Mouse (Mus musculus) hindbrain, embryonic 10.5 days (tissue): ENCODE measurements at regions not wholly inside any gene's neighbourhood (a gene's known extent, or its start where the extent isn't known, plus 50 kb on each side); places are given as distances from the start of the nearest gene placed in this dataset.

Experiments
- DNase-seq: peaks from one replicate; pipeline ENCODE4 v3.0.0-alpha.2; 2017; ENCODE audit warnings: low spot score
- H3K27ac ChIP-seq: fragments of 300-500 bp; sonication (generic); 2 replicates; pipeline ENCODE4 v1.5.1; 2016; ENCODE audit warnings: mild to moderate bottlenecking, moderate library complexity
- H3K27me3 ChIP-seq: fragments of 300-500 bp; sonication (generic); 2 replicates; pipeline ENCODE4 v1.6.1; 2016; ENCODE audit warnings: mild to moderate bottlenecking; ENCODE audit not compliant: poor library complexity, insufficient read depth, severe bottlenecking
- H3K36me3 ChIP-seq: fragments of 300-500 bp; sonication (generic); 2 replicates; pipeline ENCODE4 v1.6.1; 2016; ENCODE audit warnings: mild to moderate bottlenecking, moderate library complexity
- H3K4me1 ChIP-seq: fragments of 300-500 bp; sonication (generic); replicated peaks from 2 replicates; pipeline ENCODE4 v1.6.1; 2016; ENCODE audit warnings: mild to moderate bottlenecking
- H3K4me3 ChIP-seq: fragments of 300-500 bp; sonication (generic); 2 replicates; pipeline ENCODE4 v1.5.1; 2016; ENCODE audit warnings: mild to moderate bottlenecking, moderate library complexity
- H3K9me3 ChIP-seq: fragments of 300-500 bp; sonication (generic); 2 replicates; pipeline ENCODE4 v1.6.1; 2016; ENCODE audit warnings: mild to moderate bottlenecking, moderate library complexity
- WGBS: fragments of 180-500 bp; shearing (Covaris S2); methylation state at CpG from one replicate; pipeline ENCODE4 v1.1.7; 2016; 5-methylcytosine and 5-hydroxymethylcytosine counted together

DNA sequence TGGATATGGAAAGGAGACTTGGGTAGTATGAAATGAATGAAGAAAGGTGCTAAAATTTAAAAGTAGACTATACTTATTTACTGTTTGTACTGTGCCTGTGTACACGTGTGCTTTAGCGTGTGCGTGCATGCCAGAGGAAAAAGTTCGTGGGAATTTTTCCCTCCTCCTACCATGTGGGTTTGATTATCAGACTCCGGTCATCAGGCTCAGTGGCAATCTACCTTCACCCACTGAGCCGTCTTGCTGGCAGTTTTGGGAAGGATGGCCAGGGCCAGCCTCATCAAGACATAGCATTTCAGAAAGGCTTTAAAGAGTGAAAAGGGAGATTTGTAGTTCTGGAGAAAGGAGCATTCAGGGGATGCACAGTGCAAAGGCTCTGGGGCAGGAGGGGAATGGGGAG lies 87.0 kb upstream of the Tpm1 start:
- no peaks in the 10 kb centered on the region for H3K27me3 ChIP-seq
- H3K9me3 ChIP-seq = no peaks in the 10 kb centered on the region
- DNase-seq = no peak
- 82% methylated on average over 6 of the region's 6 CpGs for WGBS
- no peaks in the 10 kb centered on the region for H3K36me3 ChIP-seq
- H3K4me1 ChIP-seq = peaks cover 34% of the 10 kb centered on the region
- H3K27ac ChIP-seq = peak overlapping the region; percentile 64; the same call in 1 of the 2 replicates
- no peak overlapping the region for H3K4me3 ChIP-seq

GRCm38 (mm10) chr9:67134378-67134777 lies 85.2 kb upstream of the Tpm1 start:
- Histone ChIP-seq H3K9me3 (no peaks in the 10 kb centered on the region), H3K4me1 (peaks cover 31% of the 10 kb centered on the region), H3K27ac (no peak overlapping the region), H3K36me3 (no peaks in the 10 kb centered on the region), H3K4me3 (no peak overlapping the region), H3K27me3 (no peaks in the 10 kb centered on the region)
- no peak for DNase-seq
- 73% methylated on average over 6 of the region's 6 CpGs for whole genome bisulfite sequencing

DNA sequence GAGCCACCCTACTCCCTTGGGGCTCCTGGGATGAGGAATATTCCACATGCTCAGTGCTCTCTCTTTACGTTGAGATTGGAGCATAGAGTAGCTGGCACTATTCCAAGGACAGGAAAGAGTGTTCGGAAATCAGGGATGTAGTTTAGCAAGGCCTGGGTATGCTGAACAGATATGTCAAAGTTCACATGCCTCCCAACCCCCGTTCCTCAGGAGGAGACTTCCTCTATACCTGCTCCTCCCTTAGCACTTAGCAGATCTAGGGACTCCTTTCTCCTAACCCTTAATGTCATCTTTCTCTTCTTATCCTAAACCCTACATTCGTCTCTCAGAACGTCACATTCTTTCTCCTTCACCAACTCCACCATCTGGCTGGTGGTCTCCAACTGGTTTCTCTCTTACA lies 83.2 kb upstream of the Tpm1 start:
- Histone ChIP-seq H3K4me3 (no peak overlapping the region), H3K9me3 (no peaks in the 10 kb centered on the region), H3K27ac (no peak overlapping the region), H3K27me3 (no peaks in the 10 kb centered on the region), H3K36me3 (no peaks in the 10 kb centered on the region), H3K4me1 (peaks cover 25% of the 10 kb centered on the region)
- no peak for DNase-seq
- 83% methylated on average over 5 of the region's 5 CpGs for WGBS

GRCm38 (mm10) chr9:67130730-67131440 lies 81.7 kb upstream of the Tpm1 start:
- Histone ChIP-seq H3K4me1 (peaks cover 13% of the 10 kb centered on the region; the same call in 1 of the 2 replicates), H3K27me3 (no peaks in the 10 kb centered on the region), H3K9me3 (no peaks in the 10 kb centered on the region), H3K4me3 (no peak overlapping the region), H3K36me3 (no peaks in the 10 kb centered on the region), H3K27ac (0 out of 2 replicates have a peak overlapping the region, but pooled peaks have one; percentile 12)
- no peak for DNase-seq
- WGBS = 80% methylated on average over 8 of the region's 8 CpGs

DNA sequence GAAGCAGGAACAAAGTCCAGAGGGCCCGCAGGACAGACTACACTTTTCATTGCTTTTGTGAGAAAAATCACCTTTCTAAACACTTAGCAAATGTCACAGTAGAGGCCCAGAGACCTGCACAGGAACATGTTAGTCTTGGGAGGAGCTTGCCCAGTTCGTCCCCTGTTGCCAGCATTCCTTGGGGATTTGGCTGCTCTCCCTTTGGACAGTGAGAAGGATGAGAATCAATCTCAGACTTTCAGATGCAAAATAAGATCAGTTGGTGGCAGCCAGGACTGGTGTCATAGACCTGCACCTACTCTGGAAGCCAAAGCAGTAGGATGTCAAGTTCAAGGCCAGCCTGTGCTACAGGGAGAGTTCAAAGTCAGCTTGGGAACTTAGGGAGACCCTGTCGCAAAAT lies 80.7 kb upstream of the Tpm1 start:
- no peaks in the 10 kb centered on the region for H3K27me3 ChIP-seq
- H3K36me3 ChIP-seq = no peaks in the 10 kb centered on the region
- H3K9me3 ChIP-seq = no peaks in the 10 kb centered on the region
- peaks cover 13% of the 10 kb centered on the region; the same call in 1 of the 2 replicates for H3K4me1 ChIP-seq
- H3K27ac ChIP-seq = no peak overlapping the region
- 84% methylated on average over 3 of the region's 3 CpGs for WGBS
- H3K4me3 ChIP-seq = no peak overlapping the region
- no peak for DNase-seq

- no peak overlapping the region for H3K4me3 ChIP-seq
- H3K36me3 ChIP-seq = no peaks in the 10 kb centered on the region
- no peak overlapping the region for H3K27ac ChIP-seq
- H3K27me3 ChIP-seq = no peaks in the 10 kb centered on the region
- no peak for DNase-seq
- no peaks in the 10 kb centered on the region for H3K9me3 ChIP-seq
- peaks cover 13% of the 10 kb centered on the region; the same call in 1 of the 2 replicates for H3K4me1 ChIP-seq
- WGBS = 98% methylated on average over 3 of the region's 3 CpGs
These were observed 79.9 kb upstream of the Tpm1 start for GRCm38 (mm10) chr9:67129095-67129494.

- Histone ChIP-seq H3K9me3 (no peaks in the 10 kb centered on the region), H3K27me3 (no peaks in the 10 kb centered on the region), H3K36me3 (no peaks in the 10 kb centered on the region), H3K4me1 (no peaks in the 10 kb centered on the region), H3K4me3 (no peak overlapping the region), H3K27ac (no peak overlapping the region)
- 93% methylated on average over 7 of the region's 7 CpGs for WGBS
- no peak for DNase-seq
These were observed 72.5 kb upstream of the Tpm1 start for GRCm38 (mm10) chr9:67121691-67122090.

GRCm38 (mm10) chr9:67118880-67119644 lies 69.9 kb upstream of the Tpm1 start:
- WGBS = 83% methylated on average over 6 of the region's 6 CpGs
- no peak overlapping the region for H3K27ac ChIP-seq
- DNase-seq = no peak
- H3K4me1 ChIP-seq = no peaks in the 10 kb centered on the region
- H3K9me3 ChIP-seq = no peaks in the 10 kb centered on the region
- H3K4me3 ChIP-seq = no peak overlapping the region
- no peaks in the 10 kb centered on the region for H3K27me3 ChIP-seq
- no peaks in the 10 kb centered on the region for H3K36me3 ChIP-seq

GRCm38 (mm10) chr9:67118429-67118828 lies 69.2 kb upstream of the Tpm1 start:
- no peaks in the 10 kb centered on the region for H3K4me1 ChIP-seq
- H3K27me3 ChIP-seq = no peaks in the 10 kb centered on the region
- no peak for DNase-seq
- no peaks in the 10 kb centered on the region for H3K9me3 ChIP-seq
- no peaks in the 10 kb centered on the region for H3K36me3 ChIP-seq
- H3K27ac ChIP-seq = no peak overlapping the region
- WGBS = 90% methylated on average over 1 of the region's 1 CpGs
- H3K4me3 ChIP-seq = no peak overlapping the region

- no peaks in the 10 kb centered on the region for H3K9me3 ChIP-seq
- no peaks in the 10 kb centered on the region for H3K4me1 ChIP-seq
- no peak overlapping the region for H3K4me3 ChIP-seq
- H3K27ac ChIP-seq = no peak overlapping the region
- no peak for DNase-seq
- no peaks in the 10 kb centered on the region for H3K36me3 ChIP-seq
- H3K27me3 ChIP-seq = no peaks in the 10 kb centered on the region
- WGBS = 86% methylated on average over 5 of the region's 5 CpGs
These were observed 68.4 kb upstream of the Tpm1 start for GRCm38 (mm10) chr9:67117639-67118038.

DNA sequence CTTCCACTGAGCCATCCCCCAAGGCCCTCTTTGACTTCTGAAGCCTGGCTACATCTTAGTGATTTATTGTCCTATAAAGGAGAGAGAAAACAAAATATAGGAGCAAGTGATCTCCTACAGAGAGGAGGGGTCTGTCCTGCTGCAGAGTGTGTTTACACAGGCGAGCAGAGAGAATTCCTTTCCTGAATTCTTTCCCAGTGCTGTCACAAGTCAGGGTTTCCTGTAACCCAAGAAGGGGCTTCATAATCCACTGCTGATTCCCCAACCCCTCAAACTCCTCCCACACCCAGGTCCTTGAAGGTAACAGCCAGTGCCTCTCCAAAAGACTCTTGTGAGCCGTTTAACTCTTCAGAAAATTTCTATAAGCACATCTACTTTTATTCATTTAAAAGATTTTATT lies 66.8 kb upstream of the Tpm1 start:
- H3K4me3 ChIP-seq = no peak overlapping the region
- no peaks in the 10 kb centered on the region for H3K4me1 ChIP-seq
- H3K27ac ChIP-seq = 0 out of 2 replicates have a peak overlapping the region, but pooled peaks have one; percentile 46
- DNase-seq = peak; percentile 44
- H3K27me3 ChIP-seq = no peaks in the 10 kb centered on the region
- no peaks in the 10 kb centered on the region for H3K9me3 ChIP-seq
- 47% methylated on average over 2 of the region's 2 CpGs for WGBS
- H3K36me3 ChIP-seq = no peaks in the 10 kb centered on the region

DNA sequence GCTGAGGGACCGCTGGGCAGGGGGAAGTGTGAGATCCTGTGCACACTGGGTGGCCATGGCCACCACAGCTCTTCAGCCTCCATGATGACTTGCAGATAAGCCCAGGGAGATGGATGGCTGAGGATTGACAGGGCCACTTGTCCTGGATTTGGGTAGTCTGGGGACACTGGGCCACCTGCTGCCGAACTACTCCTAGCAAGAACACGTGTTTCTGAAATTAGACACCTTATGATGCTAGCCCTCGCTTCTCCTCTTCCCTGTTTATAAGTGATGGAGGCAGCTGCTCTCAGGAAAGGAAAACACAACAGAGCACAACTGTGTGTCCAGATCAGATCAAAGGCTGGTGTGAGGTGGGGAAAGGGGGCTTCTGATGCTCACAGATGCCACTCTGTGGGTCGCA lies 64.9 kb upstream of the Tpm1 start:
- no peak for DNase-seq
- no peak overlapping the region for H3K4me3 ChIP-seq
- H3K36me3 ChIP-seq = no peaks in the 10 kb centered on the region
- H3K4me1 ChIP-seq = no peaks in the 10 kb centered on the region
- H3K9me3 ChIP-seq = no peaks in the 10 kb centered on the region
- 72% methylated on average over 5 of the region's 5 CpGs for WGBS
- no peaks in the 10 kb centered on the region for H3K27me3 ChIP-seq
- H3K27ac ChIP-seq = no peak overlapping the region

DNA sequence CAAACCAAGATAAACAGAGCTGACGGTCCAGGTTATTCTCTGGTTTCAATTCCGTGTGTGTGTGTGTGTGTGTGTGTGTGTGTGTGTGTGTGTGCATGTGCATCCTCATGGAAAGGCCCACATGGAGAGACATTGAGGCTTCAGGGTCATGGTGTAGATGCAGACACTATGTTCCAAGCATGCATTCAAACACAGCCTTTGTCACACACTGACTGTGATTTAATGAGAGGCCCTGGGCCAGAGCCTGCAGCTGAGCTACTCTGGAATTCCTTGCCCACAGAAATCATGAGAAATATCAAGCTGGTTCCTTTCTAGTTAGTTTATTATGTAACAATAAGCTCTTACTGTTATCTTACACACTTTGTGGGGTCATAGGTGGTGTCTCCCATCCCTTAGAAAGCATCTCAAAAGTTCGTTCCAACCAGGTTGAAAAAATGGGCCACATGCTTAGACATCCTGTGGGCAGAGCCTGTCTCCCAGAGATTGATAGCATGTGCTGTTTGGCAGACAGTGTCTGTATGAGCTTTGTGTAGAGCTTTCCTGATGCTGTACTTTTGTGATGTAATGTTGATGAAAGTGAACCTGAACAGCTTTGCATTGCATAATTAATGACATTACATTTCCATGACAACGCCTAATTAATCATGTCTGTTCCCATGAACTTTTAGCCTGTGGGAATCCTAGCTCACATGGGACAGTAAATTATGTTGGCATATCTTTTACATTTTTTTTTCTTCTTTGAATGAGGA lies 62.8 kb upstream of the Tpm1 start:
- H3K4me3 ChIP-seq = no peak overlapping the region
- H3K27ac ChIP-seq = no peak overlapping the region
- no peak for DNase-seq
- no peaks in the 10 kb centered on the region for H3K9me3 ChIP-seq
- no peaks in the 10 kb centered on the region; the same call in 1 of the 2 replicates for H3K4me1 ChIP-seq
- 89% methylated on average over 4 of the region's 4 CpGs for WGBS
- no peaks in the 10 kb centered on the region for H3K27me3 ChIP-seq
- no peaks in the 10 kb centered on the region for H3K36me3 ChIP-seq
